Mouse (Mus musculus) olfactory bulb, adult 2 months (tissue): Measurements from ENCODE around the gene Shroom4.

Source experiments
- CTCF ChIP-seq: fragments of 200-500 bp; IDR thresholded peaks from 2 replicates; pipeline ENCODE4 v1.5.1; 2012; ENCODE audit warnings: low read depth, mild to moderate bottlenecking, low read length, moderate library complexity; ENCODE audit not compliant: insufficient read depth
- POLR2A ChIP-seq: fragments of 200-500 bp; IDR thresholded peaks from 2 replicates; pipeline ENCODE4 v1.6.1; 2012; ENCODE audit warnings: mild to moderate bottlenecking, low read depth, low read length, moderate library complexity; ENCODE audit not compliant: insufficient read depth

DNA sequence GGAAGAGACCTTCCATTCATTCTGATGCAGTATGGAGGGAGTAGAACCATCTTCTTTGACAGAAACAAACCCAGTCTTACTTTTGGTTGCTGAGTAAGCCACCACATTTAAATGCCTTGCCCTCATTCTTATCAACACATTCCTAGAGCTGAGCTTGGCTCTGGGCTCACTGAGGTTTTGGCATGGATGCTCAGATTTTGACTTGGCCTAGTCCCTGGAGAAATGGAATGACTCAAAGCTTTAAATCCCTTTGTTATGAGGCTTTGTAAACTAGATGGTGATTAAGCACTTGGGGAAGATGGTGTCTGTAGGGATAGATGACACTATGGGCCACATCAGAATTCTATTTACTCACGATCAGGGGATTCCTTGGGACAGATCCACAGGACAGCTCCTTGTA lies 102.2 kb downstream of the Shroom4 start:
- TF ChIP-seq POLR2A (no peak), CTCF (no peak)
